Mouse (Mus musculus): ENCODE measurements around the gene Pidd1. TPM values are rescaled to one million over a fixed set of nuclear protein-coding genes. Genes with fewer than 3 reads are reported as not detected.
"Not testable (repeated sequence)": the region's sequence is repeated elsewhere in the genome, so short reads cannot be mapped to it uniquely, and the experiment has no call there.

Gene Pidd1
- total RNA-seq, 1 experiment from 2014 or later = 14.3 TPM

DNA sequence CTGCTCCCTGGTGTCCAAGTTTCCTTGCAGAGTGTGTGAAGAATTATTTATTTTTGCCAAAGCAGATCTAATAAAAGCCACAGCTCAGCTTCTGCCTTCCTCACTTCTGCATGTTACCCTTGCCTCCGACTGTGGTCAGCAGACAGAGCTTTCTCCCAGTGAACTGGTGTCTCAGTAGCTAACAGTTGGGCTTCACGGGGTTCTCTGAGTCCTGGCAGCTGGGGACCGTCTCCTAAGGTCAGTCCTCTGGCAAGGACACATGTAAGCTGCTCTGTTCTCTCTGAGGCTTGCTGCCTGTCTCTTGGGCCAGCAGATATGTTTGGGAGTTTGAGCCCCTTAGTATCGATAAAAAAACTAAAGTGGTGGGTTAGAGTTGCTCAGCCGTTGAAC lies 16.2 kb upstream of the Pidd1 start:
- no peak for ATAC-seq (replicated peaks; ENCODE audit: low read depth, poor library complexity, severe bottlenecking)

DNA sequence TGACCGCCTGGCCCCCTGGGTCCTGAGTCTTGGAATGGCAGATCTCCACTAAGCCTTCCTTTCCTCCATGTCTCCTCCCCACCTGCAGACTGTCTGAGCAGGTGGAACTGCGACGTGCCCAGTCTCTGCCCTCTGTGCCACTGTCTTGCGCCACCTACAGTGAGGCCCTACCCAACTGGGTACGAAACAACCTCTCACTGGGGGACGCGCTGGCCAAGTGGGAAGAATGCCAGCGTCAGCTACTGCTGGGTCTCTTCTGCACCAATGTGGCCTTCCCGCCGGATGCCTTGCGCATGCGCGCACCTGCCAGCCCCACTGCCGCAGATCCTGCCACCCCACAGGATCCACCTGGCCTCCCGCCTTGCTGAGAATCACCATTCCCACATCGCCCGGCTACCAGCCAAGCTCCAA lies 15.5 kb upstream of the Pidd1 start:
- no peak for ATAC-seq (replicated peaks; ENCODE audit: low read depth, poor library complexity, severe bottlenecking)

- ATAC-seq (replicated peaks; ENCODE audit: low read depth, poor library complexity, severe bottlenecking) = no peak
These were observed 14.8 kb upstream of the Pidd1 start for GRCm38 (mm10) chr7:141458661-141459060.

DNA sequence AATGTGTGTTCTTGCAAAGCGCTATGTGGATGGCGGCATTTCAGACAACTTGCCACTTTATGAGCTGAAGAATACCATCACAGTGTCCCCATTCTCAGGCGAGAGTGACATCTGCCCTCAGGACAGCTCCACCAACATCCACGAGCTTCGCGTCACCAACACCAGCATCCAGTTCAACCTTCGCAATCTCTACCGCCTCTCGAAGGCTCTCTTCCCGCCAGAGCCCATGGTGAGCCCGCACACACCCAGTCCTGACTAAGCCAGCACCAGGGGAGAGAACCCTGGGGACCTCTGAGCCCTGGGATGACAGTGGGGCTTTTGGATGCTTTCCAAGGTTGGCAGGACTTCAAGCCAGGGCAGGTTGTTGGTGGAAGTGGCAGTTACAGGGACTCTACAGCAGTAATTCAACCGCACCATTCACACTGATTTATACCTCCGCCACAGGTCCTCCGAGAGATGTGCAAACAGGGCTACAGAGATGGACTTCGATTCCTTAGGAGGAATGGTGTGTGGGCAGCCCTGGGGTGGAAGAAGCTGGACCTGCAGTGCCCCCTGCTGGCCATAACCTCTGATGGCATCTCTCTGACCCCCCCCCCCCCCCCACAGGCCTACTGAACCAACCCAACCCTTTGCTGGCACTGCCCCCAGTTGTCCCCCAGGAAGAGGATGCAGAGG lies 14.3 kb upstream of the Pidd1 start:
- no peak for ATAC-seq (replicated peaks; ENCODE audit: low read depth, poor library complexity, severe bottlenecking)

DNA sequence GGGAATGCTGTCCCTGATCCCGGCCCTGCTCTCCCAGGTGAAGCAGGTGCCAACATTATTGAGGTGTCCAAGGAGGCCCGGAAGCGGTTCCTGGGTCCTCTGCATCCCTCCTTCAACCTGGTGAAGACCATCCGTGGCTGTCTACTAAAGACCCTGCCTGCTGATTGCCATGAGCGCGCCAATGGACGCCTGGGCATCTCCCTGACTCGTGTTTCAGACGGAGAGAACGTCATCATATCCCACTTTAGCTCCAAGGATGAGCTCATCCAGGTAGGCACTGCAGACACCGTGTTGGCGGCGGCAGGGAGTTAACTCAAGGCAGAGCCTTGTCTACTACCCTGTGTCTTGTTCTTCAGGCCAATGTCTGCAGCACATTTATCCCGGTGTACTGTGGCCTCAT lies 13.4 kb upstream of the Pidd1 start:
- ATAC-seq (replicated peaks; ENCODE audit: low read depth, poor library complexity, severe bottlenecking) = no peak

GRCm38 (mm10) chr7:141456739-141457138 lies 12.9 kb upstream of the Pidd1 start:
- ATAC-seq (replicated peaks; ENCODE audit: low read depth, poor library complexity, severe bottlenecking) = no peak

DNA sequence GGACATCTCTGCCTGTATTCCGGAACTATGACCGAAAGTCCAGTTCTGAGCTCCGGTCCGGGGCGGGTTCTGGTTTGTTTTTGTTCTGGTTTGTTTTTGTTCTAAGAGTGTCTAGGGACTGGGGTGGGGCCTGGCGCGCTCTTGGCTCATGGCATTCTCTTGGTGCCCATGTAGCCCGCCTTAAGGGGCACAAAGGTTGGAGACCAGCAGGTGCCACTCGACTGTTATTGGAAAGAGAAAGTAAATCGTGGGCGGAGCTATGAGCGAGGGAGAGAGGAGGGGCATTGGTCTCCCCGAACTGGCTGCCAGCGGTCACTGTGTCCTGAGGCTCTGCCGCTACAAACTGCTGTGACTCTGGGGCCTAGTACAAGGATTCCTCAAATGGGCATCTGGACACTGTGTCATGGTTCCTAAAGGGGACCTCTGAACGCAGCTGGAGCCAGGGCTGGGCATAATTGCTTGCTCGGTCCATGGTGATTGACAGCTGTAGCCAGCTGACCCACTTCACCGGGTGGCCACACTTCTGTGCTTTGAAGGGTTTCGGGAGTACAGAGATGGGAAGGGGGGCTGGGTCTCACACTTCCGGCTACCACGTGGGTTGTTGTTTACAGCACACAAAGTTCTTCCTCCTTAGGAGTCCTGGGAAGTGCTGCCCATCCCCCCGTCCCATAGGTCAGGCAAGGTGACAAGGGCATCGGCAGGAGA lies 11.9 kb upstream of the Pidd1 start:
- peak; percentile 51 for ATAC-seq (replicated peaks; ENCODE audit: low read depth, poor library complexity, severe bottlenecking)

DNA sequence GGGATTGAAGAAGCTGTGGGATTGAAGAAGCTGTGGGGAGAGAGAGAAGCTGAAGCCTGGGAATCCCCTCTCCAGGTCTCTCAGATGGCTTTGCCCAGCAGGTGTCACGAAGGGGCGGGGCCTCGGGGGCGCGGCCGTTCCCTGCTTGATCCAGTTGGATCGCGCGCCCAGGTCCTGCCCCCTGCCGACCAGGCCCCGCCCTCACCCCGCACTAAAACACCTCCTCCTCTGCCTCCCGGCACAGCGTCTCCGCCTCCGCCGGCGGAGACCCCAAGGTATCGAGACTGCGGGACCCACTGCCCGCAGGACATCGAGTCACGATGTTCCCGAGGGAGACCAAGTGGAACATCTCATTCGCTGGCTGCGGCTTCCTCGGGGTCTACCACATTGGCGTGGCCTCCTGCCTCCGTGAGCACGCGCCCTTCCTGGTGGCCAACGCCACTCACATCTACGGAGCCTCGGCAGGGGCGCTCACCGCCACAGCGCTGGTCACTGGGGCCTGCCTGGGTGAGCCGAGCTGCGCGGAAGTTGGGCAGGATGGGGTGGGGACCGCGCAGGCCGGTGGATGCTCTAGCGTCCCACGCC lies 11.2 kb upstream of the Pidd1 start, which contains the start of gene Pnpla2:
Pnpla2 (plus strand) TSS at position 232 of the 585 bp plus-strand sequence.
- peak; percentile 80 for ATAC-seq (replicated peaks; ENCODE audit: low read depth, poor library complexity, severe bottlenecking)

DNA sequence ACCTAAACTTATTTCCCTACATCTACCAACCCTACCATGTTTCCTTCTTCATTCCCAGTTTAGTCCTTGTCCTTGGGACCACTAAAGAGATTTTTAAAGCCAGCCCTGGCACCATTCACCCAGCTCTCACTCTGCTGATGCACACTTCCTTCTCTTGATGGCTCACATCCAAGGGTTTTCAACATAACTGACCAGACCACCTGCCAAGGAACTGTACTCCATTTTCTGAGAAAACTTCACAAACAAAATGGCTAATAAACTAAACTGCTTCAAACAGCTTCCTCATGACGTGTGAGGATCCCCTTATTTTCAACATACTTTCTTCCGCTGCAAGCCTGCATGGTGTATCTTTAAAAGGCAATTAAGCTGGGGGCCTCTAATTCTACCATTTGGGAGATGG lies 9.8 kb upstream of the Pidd1 start:
- no peak for ATAC-seq (replicated peaks; ENCODE audit: low read depth, poor library complexity, severe bottlenecking)

GRCm38 (mm10) chr7:141451928-141452327 lies 8.1 kb upstream of the Pidd1 start:
- no peak for ATAC-seq (replicated peaks; ENCODE audit: low read depth, poor library complexity, severe bottlenecking)

DNA sequence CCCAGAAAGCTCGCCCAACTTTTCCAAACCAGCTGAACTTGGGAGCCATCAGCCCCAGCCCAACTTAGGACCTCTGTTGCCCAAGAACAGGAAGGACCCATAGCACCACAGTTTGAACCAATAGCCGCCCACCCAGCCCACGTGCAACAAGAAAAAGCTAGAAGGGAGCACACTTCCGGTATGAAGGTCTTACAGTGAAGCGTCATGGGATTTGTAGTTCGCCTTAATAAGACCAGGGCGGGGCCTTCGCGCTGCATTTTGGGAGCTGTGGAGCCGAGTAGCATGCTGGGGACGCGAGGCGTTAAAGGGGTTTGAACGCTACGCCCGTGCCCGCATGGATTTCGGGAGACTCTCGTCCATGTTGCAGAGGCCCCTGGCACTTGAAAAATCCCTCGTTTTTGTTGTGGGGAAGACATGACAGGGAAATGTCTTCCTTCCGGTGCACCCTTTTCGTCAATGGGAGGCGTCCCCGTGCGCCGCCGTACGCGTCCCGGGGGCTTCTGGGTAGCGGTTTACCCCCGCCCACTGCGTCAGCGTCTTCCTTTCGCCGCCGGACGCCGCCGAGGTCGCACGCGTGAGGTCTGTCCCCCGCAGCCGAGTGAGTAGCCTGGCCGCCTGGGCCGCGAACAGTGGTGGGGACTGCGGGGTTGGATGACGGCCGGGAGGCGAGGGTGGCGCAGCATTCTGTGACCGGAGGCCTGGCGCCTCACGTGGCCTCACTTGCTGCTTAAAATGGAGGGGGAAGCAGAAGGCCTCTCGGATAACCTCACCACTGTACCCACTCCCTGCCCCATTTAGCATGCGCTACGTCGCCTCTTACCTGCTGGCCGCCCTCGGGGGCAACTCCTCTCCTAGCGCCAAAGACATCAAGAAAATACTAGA lies 3.5 kb upstream of the Pidd1 start, which contains the start of gene Rplp2:
Rplp2 (plus strand) TSS at position 261 of the 882 bp plus-strand sequence.
- peak; percentile 82 for ATAC-seq (replicated peaks; ENCODE audit: low read depth, poor library complexity, severe bottlenecking)

GRCm38 (mm10) chr7:141446374-141446773 lies 2.5 kb upstream of the Pidd1 start:
- not testable (repeated sequence) for ATAC-seq (replicated peaks; ENCODE audit: low read depth, poor library complexity, severe bottlenecking)

- peak; percentile 48 for ATAC-seq (replicated peaks; ENCODE audit: low read depth, poor library complexity, severe bottlenecking)
These were observed 574 bp downstream of the Pidd1 start for GRCm38 (mm10) chr7:141443081-141443821.

- ATAC-seq (replicated peaks; ENCODE audit: low read depth, poor library complexity, severe bottlenecking) = no peak
These were observed 1.6 kb downstream of the Pidd1 start for GRCm38 (mm10) chr7:141442199-141442598.

DNA sequence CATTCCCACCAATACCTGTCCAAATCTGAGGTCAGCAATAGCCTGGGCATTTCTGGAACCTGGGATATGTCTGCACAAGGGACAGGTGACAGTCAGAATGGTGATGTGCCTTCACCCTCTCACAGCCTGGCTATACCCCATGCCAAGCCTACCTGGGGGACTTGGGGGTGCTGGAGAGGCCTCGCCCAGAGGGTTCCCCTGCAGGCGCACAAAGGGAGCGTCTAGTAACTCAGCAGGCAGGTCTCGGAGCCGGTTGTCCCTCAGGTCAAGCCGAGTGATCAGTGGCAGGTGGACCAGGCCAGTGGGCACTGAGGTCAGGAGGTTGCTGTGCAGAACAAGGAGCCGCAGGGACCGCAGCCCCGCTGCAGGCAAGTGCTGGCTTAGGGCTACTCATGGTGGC lies 2.4 kb downstream of the Pidd1 start:
- no peak for ATAC-seq (replicated peaks; ENCODE audit: low read depth, poor library complexity, severe bottlenecking)

DNA sequence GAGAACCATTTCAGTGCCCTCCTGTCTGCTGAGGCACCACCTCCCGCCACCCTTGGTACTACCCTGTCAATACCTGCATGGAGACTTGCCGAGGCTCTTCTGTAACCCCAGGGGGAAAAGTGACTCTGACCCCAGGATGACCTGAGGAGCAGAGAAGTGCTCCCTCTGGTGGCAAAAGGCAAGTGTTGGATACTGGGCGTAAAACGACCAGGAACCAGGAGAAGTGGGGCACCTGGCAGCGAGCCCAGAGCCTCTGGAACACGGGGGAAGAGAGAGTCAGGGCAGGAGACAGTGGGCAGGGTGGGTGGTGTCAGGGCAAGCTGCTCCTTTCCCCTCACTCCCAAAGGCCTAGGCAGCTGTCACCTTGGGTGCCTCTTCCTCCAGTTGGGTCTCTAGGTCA lies 3.2 kb downstream of the Pidd1 start:
- no peak for ATAC-seq (replicated peaks; ENCODE audit: low read depth, poor library complexity, severe bottlenecking)

DNA sequence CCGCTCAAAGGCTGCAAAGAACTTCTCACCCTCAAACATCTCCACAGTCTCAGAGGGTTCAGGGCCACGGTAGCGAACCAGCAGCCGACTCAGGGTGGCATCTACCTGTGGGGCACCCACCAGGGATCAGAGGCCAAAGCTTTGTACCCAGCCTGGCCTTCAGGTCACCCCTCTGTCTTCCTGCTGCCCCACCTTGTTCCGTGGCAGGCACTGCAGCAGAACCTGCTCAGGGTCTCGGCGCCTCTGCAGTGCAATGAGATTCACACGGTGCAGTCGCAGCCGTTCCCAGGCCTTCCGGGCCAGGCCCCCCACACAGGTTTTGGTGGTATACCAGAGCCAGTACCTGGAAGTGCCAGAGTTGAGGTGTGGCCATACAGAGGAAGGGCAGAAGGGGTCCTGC lies 4.0 kb downstream of the Pidd1 start:
- ATAC-seq (replicated peaks; ENCODE audit: low read depth, poor library complexity, severe bottlenecking) = no peak

DNA sequence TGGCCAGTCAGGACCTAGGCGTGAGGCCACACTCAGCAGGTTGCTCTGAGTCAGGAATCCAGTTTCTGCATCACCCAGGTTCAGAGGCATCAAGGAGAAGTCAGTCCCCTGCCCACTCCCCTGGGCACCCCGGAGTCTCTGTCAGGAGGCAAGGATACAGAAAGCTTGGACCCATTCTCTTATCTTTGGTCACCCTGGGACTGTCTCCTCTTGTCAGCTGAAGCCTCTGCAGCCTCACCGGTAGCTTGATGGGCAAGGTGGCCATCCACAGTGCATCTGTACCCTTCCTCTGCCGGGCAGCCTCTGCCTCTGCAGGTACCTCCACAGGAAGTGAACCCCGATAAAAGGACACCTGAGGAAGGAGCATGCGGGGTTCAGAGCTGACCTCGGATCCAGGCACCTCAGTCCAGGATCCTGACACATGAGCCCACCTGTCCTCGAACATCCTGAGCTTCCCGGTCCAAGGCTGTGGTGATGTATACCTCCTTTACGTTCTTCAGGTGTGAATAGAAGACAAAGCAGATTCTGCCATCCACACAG lies 4.6 kb downstream of the Pidd1 start:
- ATAC-seq (replicated peaks; ENCODE audit: low read depth, poor library complexity, severe bottlenecking) = no peak

DNA sequence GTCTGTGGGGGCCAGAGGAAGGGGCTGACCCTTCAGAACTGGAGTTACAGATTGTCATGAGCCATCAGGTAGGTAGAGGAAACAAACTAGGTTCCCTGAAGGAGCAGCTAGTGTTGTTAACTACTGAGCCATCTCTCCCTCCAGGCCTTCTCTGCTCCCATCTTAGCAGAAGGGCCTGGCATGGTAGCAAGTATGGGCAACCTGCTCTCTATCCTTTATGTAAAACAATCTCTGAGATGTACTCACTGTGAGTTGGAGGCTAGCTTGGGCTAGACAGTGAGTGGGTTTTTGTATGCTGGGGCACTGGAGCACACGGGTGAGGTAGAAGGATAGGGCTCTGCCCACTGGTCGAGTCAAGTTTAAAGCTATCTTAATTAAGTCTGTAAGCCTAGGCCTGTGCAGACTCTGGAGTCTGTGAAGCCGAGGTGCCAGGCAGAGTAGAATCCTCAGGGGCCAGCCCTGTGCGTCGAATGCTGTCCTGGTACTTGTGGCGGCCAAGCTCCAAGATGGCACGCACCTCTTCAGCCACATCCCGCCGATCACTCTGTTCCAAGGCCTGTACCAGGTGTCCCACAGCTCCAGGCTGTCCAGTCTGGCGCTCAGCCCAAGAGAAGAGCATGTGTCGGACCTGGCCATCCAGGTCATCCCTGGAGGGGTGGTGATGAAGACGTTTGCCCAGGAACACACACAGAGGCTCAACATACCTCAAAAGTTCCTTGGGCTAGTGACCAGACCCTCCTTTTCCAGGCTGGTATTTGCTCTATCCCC lies 5.4 kb downstream of the Pidd1 start:
- ATAC-seq (replicated peaks; ENCODE audit: low read depth, poor library complexity, severe bottlenecking) = no peak
